Mouse (Mus musculus) liver, embryonic 15.5 days (tissue): ENCODE measurements around the gene Gm49383. TPM values are rescaled to one million over a fixed set of nuclear protein-coding genes. Genes with fewer than 3 reads are reported as not detected.

ENCODE experiments used
- ATAC-seq: fragments of 200-750 bp; cut with Nextera tagmentation; 2 replicates; pipeline ENCODE4 v1.8.0; 2017; ENCODE audit warnings: moderate number of reproducible peaks, mild to moderate bottlenecking, moderate library complexity; ENCODE audit not compliant: insufficient read depth
- H3K27ac ChIP-seq: fragments of 300-500 bp; sonication (generic); replicated peaks from 2 replicates; pipeline ENCODE4 v1.5.1; 2015; ENCODE audit warnings: mild to moderate bottlenecking, inconsistent platforms
- H3K27me3 ChIP-seq: fragments of 300-500 bp; sonication (generic); 2 replicates; pipeline ENCODE4 v1.6.1; 2015; ENCODE audit warnings: mild to moderate bottlenecking, inconsistent platforms
- H3K36me3 ChIP-seq: fragments of 300-500 bp; sonication (generic); replicated peaks from 2 replicates; pipeline ENCODE4 v1.6.1; 2015; ENCODE audit warnings: moderate library complexity, mild to moderate bottlenecking, inconsistent platforms
- H3K4me1 ChIP-seq: fragments of 300-500 bp; sonication (generic); replicated peaks from 2 replicates; pipeline ENCODE4 v1.6.1; 2015; ENCODE audit warnings: inconsistent platforms
- H3K4me2 ChIP-seq: fragments of 300-500 bp; sonication (generic); 2 replicates; pipeline ENCODE4 v1.6.1; 2015; ENCODE audit warnings: moderate library complexity, mild to moderate bottlenecking, inconsistent platforms
- H3K4me3 ChIP-seq: fragments of 300-500 bp; sonication (generic); replicated peaks from 2 replicates; pipeline ENCODE4 v1.5.1; 2015; ENCODE audit warnings: mild to moderate bottlenecking, inconsistent platforms
- H3K9ac ChIP-seq: fragments of 300-500 bp; sonication (generic); 2 replicates; pipeline ENCODE4 v1.6.1; 2015; ENCODE audit warnings: moderate library complexity, mild to moderate bottlenecking, inconsistent platforms
- H3K9me3 ChIP-seq: fragments of 300-500 bp; sonication (generic); replicated peaks from 2 replicates; pipeline ENCODE4 v1.6.1; 2016; ENCODE audit warnings: inconsistent platforms
- WGBS: fragments of 180-500 bp; shearing (Covaris S2); methylation state at CpG from one replicate; pipeline ENCODE4 v1.1.7; 2015; ENCODE audit warnings: mixed read lengths; ENCODE audit not compliant: insufficient replicate concordance; 5-methylcytosine and 5-hydroxymethylcytosine counted together
- polyA plus RNA-seq: library from polyadenylated mRNA; unstranded; fragments of >200 nt; fragmentation: Nextera tagmentation; extraction: Ambion mirVana; gene quantifications from 2 replicates; pipeline ENCODE4 v1.2.1, GENCODE M21; 2015

Gene Gm49383
- polyA plus RNA-seq, 1 experiment from 2014 or later: 18.8 TPM

DNA sequence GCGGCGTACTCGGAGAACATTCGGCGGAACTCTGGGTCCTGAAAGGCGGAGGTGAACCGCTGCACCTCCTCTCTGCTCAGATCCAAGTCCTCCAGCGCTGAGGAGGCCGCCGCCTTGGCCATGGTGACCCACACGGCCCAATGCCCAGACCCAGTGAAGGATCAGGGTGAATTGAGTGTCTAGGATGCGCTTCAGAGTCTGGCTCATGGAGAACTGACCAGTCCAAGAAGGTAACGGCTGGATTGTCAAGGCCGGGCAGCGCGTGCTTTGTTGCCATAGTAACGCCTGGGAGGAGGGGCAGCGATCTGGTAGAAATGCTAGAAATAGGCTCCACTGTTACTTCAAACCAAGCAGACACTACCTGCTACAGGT lies 1.2 kb upstream of the Gm49383 start, which contains the start of gene Dnaaf2:
Gene Dnaaf2, minus strand, starts transcription at position 266 of the 372 bp plus-strand sequence.
- ATAC-seq: peak; percentile 27
- H3K9me3 ChIP-seq: no peaks in the 10 kb centered on the region
- peak within 1 kb of the TSS; percentile 83 for H3K27ac ChIP-seq
- under 1% methylated on average over 18 of the region's 18 CpGs for WGBS
- peak within 1 kb of the TSS; percentile 96 for H3K9ac ChIP-seq
- H3K4me1 ChIP-seq: peaks cover 33% of the 10 kb centered on the region
- peak within 1 kb of the TSS; percentile 99 for H3K4me2 ChIP-seq
- H3K27me3 ChIP-seq: no peaks in the 10 kb centered on the region
- peaks cover 37% of the 10 kb centered on the region for H3K36me3 ChIP-seq
- peak within 1 kb of the TSS; percentile 99 for H3K4me3 ChIP-seq

- peak; percentile 81 for ATAC-seq
- Histone ChIP-seq H3K4me2 (peak overlapping the region; percentile 99), H3K9ac (peak overlapping the region; percentile 96), H3K27me3 (no peaks in the 10 kb centered on the region), H3K4me1 (peaks cover 36% of the 10 kb centered on the region), H3K36me3 (peaks cover 36% of the 10 kb centered on the region), H3K27ac (peak overlapping the region; percentile 83), H3K9me3 (no peaks in the 10 kb centered on the region), H3K4me3 (peak overlapping the region; percentile 99)
- WGBS: under 1% methylated on average over 94 of the region's 94 CpGs
Observed at GRCm38 (mm10) chr12:69197378-69198163, 667 bp upstream of the Gm49383 start.

DNA sequence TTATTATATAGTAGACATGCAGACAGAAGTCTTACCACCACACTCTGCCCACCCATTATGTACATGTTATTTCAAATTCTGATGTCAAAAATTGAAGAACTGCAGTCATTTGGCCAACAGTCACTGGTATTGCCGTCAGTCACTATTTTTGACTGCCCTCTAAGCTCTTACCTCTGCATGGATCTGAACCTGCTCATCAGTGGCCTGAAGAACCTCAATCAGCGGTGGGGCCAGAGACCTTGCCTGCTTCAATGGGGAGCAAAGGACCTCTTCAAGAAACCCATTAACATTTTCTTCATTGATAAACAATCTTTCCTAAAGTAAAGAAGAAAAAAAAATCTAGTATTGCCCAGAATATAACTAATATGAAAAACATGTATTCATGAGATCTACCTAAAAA lies 4.3 kb downstream of the Gm49383 start:
- H3K9ac ChIP-seq: no peak overlapping the region
- H3K36me3 ChIP-seq: peaks cover 48% of the 10 kb centered on the region
- H3K4me3 ChIP-seq: no peak overlapping the region
- H3K4me2 ChIP-seq: no peak overlapping the region
- no peaks in the 10 kb centered on the region for H3K27me3 ChIP-seq
- 83% methylated on average over 2 of the region's 2 CpGs for WGBS
- H3K27ac ChIP-seq: no peak overlapping the region
- no peaks in the 10 kb centered on the region for H3K9me3 ChIP-seq
- no peak for ATAC-seq
- peaks cover 20% of the 10 kb centered on the region for H3K4me1 ChIP-seq

DNA sequence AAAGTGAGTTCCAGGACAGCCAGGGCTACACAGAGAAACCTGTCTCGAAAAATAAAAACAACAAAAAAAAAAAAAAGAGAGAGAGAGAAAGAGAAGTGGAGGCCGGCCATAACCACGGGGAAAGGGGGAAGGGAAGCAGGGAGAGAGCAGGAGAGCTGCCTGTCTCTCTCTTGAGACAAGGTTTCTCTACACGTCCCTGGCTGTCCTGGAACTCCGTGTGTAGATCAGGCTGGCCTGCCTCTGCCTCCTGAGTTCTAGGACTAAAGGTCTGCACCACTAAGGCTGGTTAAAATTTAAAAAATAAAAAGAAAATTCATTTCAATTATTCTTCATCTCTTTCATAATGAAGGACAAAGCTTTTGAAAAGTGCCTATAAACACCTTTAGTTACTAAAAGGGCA lies 5.5 kb downstream of the Gm49383 start:
- no peak for ATAC-seq
- H3K4me2 ChIP-seq: no peak overlapping the region
- H3K4me3 ChIP-seq: no peak overlapping the region
- no peak overlapping the region for H3K9ac ChIP-seq
- WGBS: 67% methylated on average over 5 of the region's 5 CpGs
- peaks cover 29% of the 10 kb centered on the region for H3K4me1 ChIP-seq
- H3K27ac ChIP-seq: no peak overlapping the region
- no peaks in the 10 kb centered on the region for H3K9me3 ChIP-seq
- no peaks in the 10 kb centered on the region for H3K27me3 ChIP-seq
- peaks cover 55% of the 10 kb centered on the region for H3K36me3 ChIP-seq

GRCm38 (mm10) chr12:69190522-69190921 lies 6.4 kb downstream of the Gm49383 start:
- H3K4me3 ChIP-seq: no peak overlapping the region
- WGBS: 84% methylated on average over 1 of the region's 1 CpGs
- no peak overlapping the region for H3K27ac ChIP-seq
- H3K27me3 ChIP-seq: no peaks in the 10 kb centered on the region
- no peak overlapping the region for H3K9ac ChIP-seq
- H3K4me2 ChIP-seq: no peak overlapping the region
- H3K9me3 ChIP-seq: no peaks in the 10 kb centered on the region
- peaks cover 33% of the 10 kb centered on the region for H3K4me1 ChIP-seq
- no peak for ATAC-seq
- H3K36me3 ChIP-seq: peaks cover 58% of the 10 kb centered on the region

GRCm38 (mm10) chr12:69190074-69190473 lies 6.8 kb downstream of the Gm49383 start:
- Histone ChIP-seq H3K4me3 (no peak overlapping the region), H3K4me2 (no peak overlapping the region), H3K4me1 (peaks cover 37% of the 10 kb centered on the region), H3K9ac (no peak overlapping the region), H3K36me3 (peaks cover 60% of the 10 kb centered on the region), H3K9me3 (no peaks in the 10 kb centered on the region), H3K27me3 (no peaks in the 10 kb centered on the region), H3K27ac (no peak overlapping the region)
- no peak for ATAC-seq
- 85% methylated on average over 9 of the region's 9 CpGs for WGBS

DNA sequence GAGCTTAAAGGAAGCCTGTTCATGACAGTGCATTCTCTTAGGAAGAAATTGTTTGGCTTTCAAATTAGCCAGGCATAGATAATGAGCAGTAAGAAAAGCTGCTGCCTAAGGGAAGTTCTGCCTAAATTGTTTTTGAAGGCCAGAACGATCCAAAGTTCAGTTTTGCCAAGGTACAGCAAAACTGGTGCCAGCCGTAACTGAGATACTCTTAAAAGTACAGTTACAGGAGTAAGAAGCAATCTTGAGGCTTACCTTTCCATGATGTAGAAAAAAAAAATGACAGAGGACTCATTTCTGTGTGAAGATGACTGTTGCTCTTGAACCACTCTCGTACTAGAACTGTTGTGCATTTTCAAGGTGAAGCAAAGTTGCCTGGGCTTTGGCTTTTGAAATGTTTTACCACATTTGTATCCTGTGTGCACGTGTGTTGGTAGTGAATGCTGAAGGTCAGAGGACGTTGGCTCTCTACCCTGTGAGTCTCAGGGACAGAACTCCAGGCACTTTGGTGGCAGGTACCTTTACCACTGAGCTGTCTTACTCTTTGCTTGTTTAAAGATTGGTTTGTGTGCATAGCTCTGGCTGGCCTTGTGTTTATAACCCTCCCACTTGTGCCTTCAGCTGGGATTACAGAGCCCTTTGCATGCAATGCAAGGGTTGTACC lies 10.0 kb downstream of the Gm49383 start:
- WGBS: 57% methylated on average over 5 of the region's 5 CpGs
- Histone ChIP-seq H3K36me3 (peaks cover 53% of the 10 kb centered on the region), H3K9me3 (no peaks in the 10 kb centered on the region), H3K4me3 (peak overlapping the region; percentile 18), H3K4me1 (peaks cover 34% of the 10 kb centered on the region), H3K9ac (no peak overlapping the region), H3K4me2 (peak overlapping the region; percentile 39), H3K27me3 (no peaks in the 10 kb centered on the region), H3K27ac (peak overlapping the region; percentile 57)
- no peak for ATAC-seq

GRCm38 (mm10) chr12:69185371-69185770 lies 11.5 kb downstream of the Gm49383 start:
- WGBS: 35% methylated on average over 7 of the region's 7 CpGs
- no peak for ATAC-seq

GRCm38 (mm10) chr12:69184342-69185295 lies 12.3 kb downstream of the Gm49383 start:
- H3K4me1 ChIP-seq: peaks cover 37% of the 10 kb centered on the region
- H3K9me3 ChIP-seq: no peaks in the 10 kb centered on the region
- WGBS: under 1% methylated on average over 86 of the region's 86 CpGs
- H3K4me2 ChIP-seq: peak overlapping the region; percentile 97
- peaks cover 44% of the 10 kb centered on the region for H3K36me3 ChIP-seq
- peak overlapping the region; percentile 90 for H3K4me3 ChIP-seq
- H3K27ac ChIP-seq: peak overlapping the region; percentile 93
- H3K27me3 ChIP-seq: no peaks in the 10 kb centered on the region
- peak overlapping the region; percentile 87 for H3K9ac ChIP-seq
- peak; percentile 51 for ATAC-seq

More at GRCm38 (mm10) chr12:69185371-69185770, 11.5 kb downstream of the Gm49383 start:
- Histone ChIP-seq H3K36me3 (peaks cover 49% of the 10 kb centered on the region), H3K4me2 (peak overlapping the region; percentile 97), H3K27me3 (no peaks in the 10 kb centered on the region), H3K4me3 (peak overlapping the region; percentile 90), H3K9me3 (no peaks in the 10 kb centered on the region), H3K9ac (peak overlapping the region; percentile 87), H3K27ac (peak overlapping the region; percentile 93), H3K4me1 (peaks cover 37% of the 10 kb centered on the region)

DNA sequence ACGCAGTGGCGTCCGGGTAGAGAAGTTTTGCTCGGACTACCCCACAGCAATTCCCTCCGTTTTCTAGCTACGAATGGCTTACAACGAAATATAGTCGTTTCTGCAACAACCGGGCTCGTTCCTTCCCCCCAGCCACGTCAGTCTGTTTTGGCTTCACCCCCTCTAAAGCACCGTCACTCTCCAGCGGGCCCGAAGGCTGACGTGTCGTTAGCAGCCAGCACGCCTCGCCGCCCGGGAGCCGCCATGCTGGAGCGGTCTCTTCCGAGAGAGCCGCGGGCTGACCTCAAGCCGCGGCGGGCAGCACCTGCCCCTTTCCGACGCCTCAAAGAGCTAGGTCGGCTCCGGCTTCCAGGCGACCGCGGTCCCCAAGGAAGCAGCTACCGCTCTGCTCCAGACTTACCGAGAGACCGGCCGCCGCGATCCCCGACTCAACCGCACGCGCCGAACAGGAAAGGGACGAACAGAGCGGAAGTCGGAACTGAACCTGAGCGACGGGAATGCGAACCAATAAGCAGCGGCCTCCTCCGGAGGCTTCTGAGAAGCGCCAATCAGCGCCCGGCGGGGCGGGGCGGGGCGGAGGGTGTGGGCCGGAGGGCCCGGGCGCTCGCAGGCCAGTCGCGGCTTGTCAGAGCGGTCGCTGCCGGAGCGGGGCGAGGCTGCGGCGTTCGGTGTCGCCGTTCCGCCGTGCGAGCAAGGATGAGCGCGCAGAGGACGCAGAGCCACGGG lies 13.2 kb downstream of the Gm49383 start, which contains the start of the genes Rpl36al and Mgat2:
Gene Rpl36al, minus strand, starts transcription at position 501 of the 726 bp plus-strand sequence.
Gene Mgat2, plus strand, starts transcription at position 575 of the 726 bp plus-strand sequence.
- Histone ChIP-seq H3K27me3 (no peaks in the 10 kb centered on the region), H3K9ac (peak within 1 kb of the TSS; percentile 90), H3K9me3 (no peaks in the 10 kb centered on the region), H3K4me1 (peaks cover 37% of the 10 kb centered on the region), H3K4me3 (peak within 1 kb of the TSS; percentile 90), H3K27ac (peak within 1 kb of the TSS; percentile 93), H3K36me3 (peaks cover 40% of the 10 kb centered on the region), H3K4me2 (peak within 1 kb of the TSS; percentile 97)
- WGBS: under 1% methylated on average over 84 of the region's 84 CpGs
- ATAC-seq: peak; percentile 97
